Mouse (Mus musculus) bone marrow macrophage, adult 2 months (primary cell): ENCODE results near the gene Sema4f. TPM values are rescaled to one million over a fixed set of nuclear protein-coding genes. Genes with fewer than 3 reads are reported as not detected.

Source experiments
- H3K27ac ChIP-seq: 2 replicates; pipeline ENCODE4 v1.5.1; 2012; ENCODE audit warnings: low read depth, low read length; ENCODE audit not compliant: insufficient read depth
- H3K4me1 ChIP-seq: 2 replicates; pipeline ENCODE4 v1.6.1; 2012; ENCODE audit warnings: low read length; ENCODE audit not compliant: control insufficient read depth, insufficient read depth
- H3K4me3 ChIP-seq: 2 replicates; pipeline ENCODE4 v1.5.1; 2012; ENCODE audit warnings: mild to moderate bottlenecking, low read length, moderate library complexity; ENCODE audit not compliant: insufficient read depth
- CTCF ChIP-seq: IDR thresholded peaks from 2 replicates; pipeline ENCODE4 v1.5.1; 2012; ENCODE audit warnings: low read depth, mild to moderate bottlenecking, low read length, moderate library complexity
- POLR2A ChIP-seq: IDR thresholded peaks from 2 replicates; pipeline ENCODE4 v1.6.1; 2012; ENCODE audit warnings: mild to moderate bottlenecking, low read depth, low read length, borderline replicate concordance
- polyA plus RNA-seq: library from polyadenylated mRNA; stranded (reverse); fragments of >200 nt; gene quantifications from 2 replicates; pipeline ENCODE4 v1.2.4, GENCODE M21; 2012; ENCODE audit not compliant: missing spikeins, insufficient read depth, insufficient read length

Sema4f gene
- polyA plus RNA-seq, 1 experiment = not detected

DNA sequence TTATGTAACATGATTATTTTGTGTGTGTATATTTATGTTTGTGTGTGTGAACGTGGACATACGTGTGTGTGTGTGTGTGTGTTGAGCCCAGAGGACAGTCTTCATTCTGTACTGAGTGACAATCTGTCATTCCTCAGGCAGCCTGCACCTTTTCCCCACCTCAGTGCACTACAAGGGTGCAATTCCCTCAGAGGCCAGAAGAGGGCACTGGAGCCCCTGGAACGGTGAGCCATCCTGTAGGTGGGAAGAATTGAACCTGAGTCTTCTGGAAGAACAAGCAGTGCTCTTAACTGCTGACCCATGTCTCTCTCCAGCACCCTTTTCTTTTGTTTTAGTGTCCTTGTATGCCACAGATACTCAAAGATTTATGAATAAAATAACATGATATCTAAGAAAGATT is 23.7 kb downstream of the Sema4f start:
- H3K4me3 ChIP-seq = no peak overlapping the region
- TF ChIP-seq POLR2A (no peak), CTCF (peak; percentile 91)
- peaks cover 11% of the 10 kb centered on the region for H3K4me1 ChIP-seq
- no peak overlapping the region for H3K27ac ChIP-seq

- Histone ChIP-seq H3K4me1 (peaks cover 22% of the 10 kb centered on the region), H3K4me3 (peak overlapping the region; percentile 51), H3K27ac (no peak overlapping the region)
- TF ChIP-seq CTCF (no peak), POLR2A (no peak)
These were observed 26.0 kb downstream of the Sema4f start for GRCm38 (mm10) chr6:82913336-82914247.

GRCm38 (mm10) chr6:82911303-82911702 is 28.3 kb downstream of the Sema4f start:
- H3K4me1 ChIP-seq = peaks cover 27% of the 10 kb centered on the region
- no peak overlapping the region for H3K4me3 ChIP-seq
- no peak overlapping the region for H3K27ac ChIP-seq
- TF ChIP-seq CTCF = no peak
- TF ChIP-seq POLR2A = no peak

DNA sequence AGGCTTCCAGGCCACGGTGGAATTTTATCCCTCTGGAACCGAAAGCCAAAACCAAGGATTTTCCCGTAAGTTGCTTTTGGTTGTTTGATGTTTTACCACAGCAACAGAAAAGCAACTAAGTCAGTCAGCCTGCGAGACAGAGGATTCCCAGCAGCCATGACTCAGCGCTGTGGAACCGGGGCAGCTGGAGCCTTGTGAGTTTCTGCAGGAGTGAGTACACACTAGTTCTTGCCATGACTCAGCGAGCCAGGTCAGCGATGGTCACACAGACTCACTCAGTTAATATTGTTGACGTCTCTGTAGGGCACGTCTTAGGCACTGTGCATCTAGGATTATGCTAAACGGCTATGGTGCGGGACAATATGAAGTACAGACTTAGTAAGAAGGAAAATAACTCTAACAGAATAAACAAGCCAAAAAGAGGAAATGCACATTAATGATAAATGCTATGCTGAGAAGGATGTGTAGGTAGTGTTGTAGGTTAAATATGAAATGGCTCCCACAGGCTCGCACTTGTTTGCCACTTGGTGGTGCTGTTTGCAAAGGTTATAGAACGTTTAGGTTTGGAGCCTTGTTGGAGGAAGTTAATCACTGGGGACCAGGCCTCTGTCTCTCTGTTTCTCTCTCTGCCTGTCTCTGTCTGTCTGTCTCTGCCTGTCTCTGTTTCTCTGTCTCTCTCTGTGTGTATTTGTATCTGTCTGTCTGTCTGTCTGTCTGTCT is 30.3 kb downstream of the Sema4f start:
- H3K4me1 ChIP-seq = peaks cover 27% of the 10 kb centered on the region
- no peak for TF ChIP-seq POLR2A
- peak; percentile 6; the same call in 1 of the 2 replicates for TF ChIP-seq CTCF
- H3K27ac ChIP-seq = peak overlapping the region; percentile 51
- peak overlapping the region; percentile 13; the same call in 1 of the 2 replicates for H3K4me3 ChIP-seq

DNA sequence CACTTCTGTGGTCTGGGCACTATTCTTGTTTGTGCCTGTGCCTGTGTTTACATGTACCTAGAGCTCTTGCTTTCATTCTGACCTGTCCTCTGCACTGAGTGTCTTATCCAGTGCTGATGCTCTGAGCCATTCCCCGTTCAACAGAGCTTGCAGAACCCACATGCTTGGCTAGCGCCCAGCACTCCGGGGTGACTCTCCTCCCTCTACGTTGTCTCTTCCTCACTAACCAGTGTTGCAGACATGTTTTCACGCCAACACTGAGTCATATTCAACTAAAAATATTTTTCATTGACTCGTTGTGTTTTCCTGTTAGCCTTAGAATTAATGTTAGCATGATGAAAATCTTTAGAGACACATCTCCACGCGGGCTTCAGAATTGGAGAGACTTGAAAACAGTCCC is 31.5 kb downstream of the Sema4f start:
- Histone ChIP-seq H3K27ac (peak overlapping the region; percentile 15; the same call in 1 of the 2 replicates), H3K4me1 (peaks cover 19% of the 10 kb centered on the region)

DNA sequence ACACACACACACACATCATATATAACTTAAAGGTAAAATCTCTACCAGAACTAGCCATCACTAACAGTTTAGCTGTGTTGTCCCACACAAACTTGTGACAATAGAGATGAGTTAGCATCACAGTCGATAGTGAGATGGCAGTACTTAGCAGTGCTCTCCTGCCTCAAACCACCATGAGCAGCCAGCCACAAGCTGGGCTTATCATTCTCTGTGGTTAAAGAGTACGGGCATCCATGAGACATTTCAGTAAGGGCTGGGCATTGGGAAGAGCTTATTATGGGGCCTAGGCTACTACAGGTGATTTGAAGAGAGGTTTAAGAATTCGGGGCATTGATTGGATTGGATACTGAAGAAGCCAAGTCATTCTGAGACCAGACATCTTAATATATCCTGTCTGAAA is 32.6 kb downstream of the Sema4f start:
- Histone ChIP-seq H3K4me1 (peaks cover 20% of the 10 kb centered on the region), H3K4me3 (no peak overlapping the region), H3K27ac (no peak overlapping the region)
- TF ChIP-seq CTCF (no peak), POLR2A (no peak)

More for the DNA sequence above, 31.5 kb downstream of the Sema4f start:
- H3K4me3 ChIP-seq = no peak overlapping the region
- TF ChIP-seq CTCF (no peak), POLR2A (no peak)

DNA sequence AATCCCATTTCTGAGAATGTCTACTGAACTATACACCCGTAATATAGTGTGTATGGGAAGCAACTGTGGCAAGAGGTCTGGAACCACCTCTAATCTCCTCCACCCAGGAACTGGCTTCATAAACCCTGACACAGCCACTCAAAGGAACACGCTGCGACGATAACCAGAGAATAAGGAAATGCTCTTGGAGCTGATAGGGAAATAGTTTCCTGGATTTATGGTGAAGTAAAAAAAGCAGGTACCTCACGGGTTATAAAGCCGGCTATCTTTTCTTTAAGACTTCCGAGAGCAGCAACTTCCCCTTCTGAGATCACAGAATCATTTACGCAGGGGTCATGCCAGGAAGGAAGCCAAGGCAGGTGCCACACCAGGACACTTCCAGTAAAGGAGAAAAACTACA is 37.0 kb downstream of the Sema4f start:
- H3K4me1 ChIP-seq = peaks cover 7% of the 10 kb centered on the region
- TF ChIP-seq POLR2A (no peak), CTCF (no peak)
- no peak overlapping the region for H3K27ac ChIP-seq
- no peak overlapping the region for H3K4me3 ChIP-seq

GRCm38 (mm10) chr6:82898745-82899144 is 40.8 kb downstream of the Sema4f start:
- Histone ChIP-seq H3K4me3 (no peak overlapping the region), H3K4me1 (peaks cover 14% of the 10 kb centered on the region), H3K27ac (no peak overlapping the region)
- TF ChIP-seq CTCF = no peak
- no peak for TF ChIP-seq POLR2A

- H3K4me1 ChIP-seq = peaks cover 14% of the 10 kb centered on the region
- H3K27ac ChIP-seq = no peak overlapping the region
- TF ChIP-seq POLR2A (no peak), CTCF (no peak)
- no peak overlapping the region for H3K4me3 ChIP-seq
These were observed 41.3 kb downstream of the Sema4f start for GRCm38 (mm10) chr6:82898227-82898626.

GRCm38 (mm10) chr6:82897311-82897710 is 42.3 kb downstream of the Sema4f start:
- Histone ChIP-seq H3K27ac (no peak overlapping the region), H3K4me3 (no peak overlapping the region), H3K4me1 (peaks cover 10% of the 10 kb centered on the region)
- TF ChIP-seq CTCF (no peak), POLR2A (no peak)
